Mouse (Mus musculus) lung, embryonic 15.5 days (tissue): ENCODE measurements around the gene Adgrg5. TPM values are rescaled to one million over a fixed set of nuclear protein-coding genes. Genes with fewer than 3 reads are reported as not detected.

Experiments used
- ATAC-seq: fragments of 200-750 bp; cut with Nextera tagmentation; 2 replicates; pipeline ENCODE4 v1.8.0; 2017; ENCODE audit warnings: moderate number of reproducible peaks, borderline replicate concordance; ENCODE audit not compliant: low FRiP score, low TSS enrichment; ENCODE audit errors: extremely low read depth
- H3K27ac ChIP-seq: fragments of 300-500 bp; sonication (generic); 2 replicates; pipeline ENCODE4 v1.5.1; 2015; ENCODE audit warnings: moderate library complexity, mild to moderate bottlenecking, inconsistent platforms
- H3K27me3 ChIP-seq: fragments of 300-500 bp; sonication (generic); 2 replicates; pipeline ENCODE4 v1.6.1; 2015; ENCODE audit warnings: inconsistent platforms
- H3K36me3 ChIP-seq: fragments of 300-500 bp; sonication (generic); 2 replicates; pipeline ENCODE4 v1.6.1; 2015; ENCODE audit warnings: inconsistent platforms
- H3K4me1 ChIP-seq: fragments of 300-500 bp; sonication (generic); 2 replicates; pipeline ENCODE4 v1.6.1; 2015; ENCODE audit warnings: inconsistent platforms
- H3K4me2 ChIP-seq: fragments of 300-500 bp; sonication (generic); 2 replicates; pipeline ENCODE4 v1.6.1; 2015; ENCODE audit warnings: inconsistent platforms, mild to moderate bottlenecking, moderate library complexity
- H3K4me3 ChIP-seq: fragments of 300-500 bp; sonication (generic); 2 replicates; pipeline ENCODE4 v1.5.1; 2015; ENCODE audit warnings: mild to moderate bottlenecking, inconsistent platforms
- H3K9ac ChIP-seq: fragments of 300-500 bp; sonication (generic); 2 replicates; pipeline ENCODE4 v1.6.1; 2015; ENCODE audit warnings: inconsistent platforms
- H3K9me3 ChIP-seq: fragments of 300-500 bp; sonication (generic); 2 replicates; pipeline ENCODE4 v1.6.1; 2016; ENCODE audit warnings: inconsistent platforms
- WGBS: fragments of 180-500 bp; shearing (Covaris S2); methylation state at CpG from one replicate; pipeline ENCODE4 v1.1.7; 2015; 5-methylcytosine and 5-hydroxymethylcytosine counted together
- polyA plus RNA-seq: library from polyadenylated mRNA; unstranded; fragments of >200 nt; fragmentation: Nextera tagmentation; extraction: Ambion mirVana; gene quantifications from 2 replicates; pipeline ENCODE4 v1.2.1, GENCODE M21; 2015

Adgrg5 gene
- polyA plus RNA-seq, 1 experiment from 2014 or later, result 0.36 TPM

- Histone ChIP-seq H3K36me3 (no peaks in the 10 kb centered on the region), H3K4me3 (no peak overlapping the region), H3K27ac (no peak overlapping the region), H3K9me3 (no peaks in the 10 kb centered on the region), H3K4me1 (peaks cover 58% of the 10 kb centered on the region), H3K27me3 (no peaks in the 10 kb centered on the region), H3K9ac (no peak overlapping the region), H3K4me2 (no peak overlapping the region)
- 57% methylated on average over 7 of the region's 7 CpGs for WGBS
- ATAC-seq, result no peak
These were observed 64.1 kb downstream of the Adgrg5 start for GRCm38 (mm10) chr8:94987553-94987952.

GRCm38 (mm10) chr8:94988619-94989018, 65.1 kb downstream of the Adgrg5 start:
- Histone ChIP-seq H3K4me3 (no peak overlapping the region), H3K4me2 (no peak overlapping the region), H3K36me3 (no peaks in the 10 kb centered on the region), H3K9ac (no peak overlapping the region), H3K27me3 (no peaks in the 10 kb centered on the region), H3K4me1 (peaks cover 59% of the 10 kb centered on the region), H3K9me3 (no peaks in the 10 kb centered on the region), H3K27ac (no peak overlapping the region)
- WGBS, result 58% methylated on average over 6 of the region's 6 CpGs
- ATAC-seq, result no peak

- H3K4me1 ChIP-seq, result peaks cover 59% of the 10 kb centered on the region
- no peaks in the 10 kb centered on the region for H3K9me3 ChIP-seq
- H3K9ac ChIP-seq, result no peak overlapping the region
- H3K4me3 ChIP-seq, result no peak overlapping the region
- ATAC-seq, result no peak
- no peaks in the 10 kb centered on the region for H3K27me3 ChIP-seq
- H3K36me3 ChIP-seq, result no peaks in the 10 kb centered on the region
- H3K27ac ChIP-seq, result no peak overlapping the region
- WGBS, result 73% methylated on average over 4 of the region's 4 CpGs
- H3K4me2 ChIP-seq, result no peak overlapping the region
These were observed 66.2 kb downstream of the Adgrg5 start for GRCm38 (mm10) chr8:94989711-94990110.

- no peak for ATAC-seq
- Histone ChIP-seq H3K4me2 (no peak overlapping the region), H3K27ac (peak overlapping the region; percentile 13; the same call in 1 of the 2 replicates), H3K36me3 (no peaks in the 10 kb centered on the region), H3K9ac (no peak overlapping the region), H3K9me3 (no peaks in the 10 kb centered on the region), H3K4me3 (no peak overlapping the region), H3K27me3 (no peaks in the 10 kb centered on the region), H3K4me1 (peaks cover 53% of the 10 kb centered on the region)
- WGBS, result 41% methylated on average over 11 of the region's 11 CpGs
These were observed 67.3 kb downstream of the Adgrg5 start for GRCm38 (mm10) chr8:94990598-94991453.

GRCm38 (mm10) chr8:94991454-94991994, 68.0 kb downstream of the Adgrg5 start:
- Histone ChIP-seq H3K27me3 (no peaks in the 10 kb centered on the region), H3K36me3 (no peaks in the 10 kb centered on the region), H3K9ac (no peak overlapping the region), H3K4me2 (no peak overlapping the region), H3K4me3 (no peak overlapping the region), H3K9me3 (no peaks in the 10 kb centered on the region), H3K4me1 (peaks cover 50% of the 10 kb centered on the region), H3K27ac (peak overlapping the region; percentile 82; the same call in 1 of the 2 replicates)
- 70% methylated on average over 9 of the region's 9 CpGs for WGBS
- no peak for ATAC-seq

GRCm38 (mm10) chr8:94992010-94992409, 68.5 kb downstream of the Adgrg5 start:
- no peaks in the 10 kb centered on the region for H3K9me3 ChIP-seq
- no peaks in the 10 kb centered on the region for H3K27me3 ChIP-seq
- H3K4me2 ChIP-seq, result no peak overlapping the region
- no peaks in the 10 kb centered on the region for H3K36me3 ChIP-seq
- ATAC-seq, result no peak
- peaks cover 45% of the 10 kb centered on the region for H3K4me1 ChIP-seq
- H3K4me3 ChIP-seq, result no peak overlapping the region
- WGBS, result 80% methylated on average over 4 of the region's 4 CpGs
- H3K27ac ChIP-seq, result peak overlapping the region; percentile 82
- H3K9ac ChIP-seq, result no peak overlapping the region

- ATAC-seq, result 0 out of 2 replicates have a peak, but pooled peaks have one; percentile 17
- Histone ChIP-seq H3K27ac (peak overlapping the region; percentile 82), H3K36me3 (no peaks in the 10 kb centered on the region), H3K4me2 (no peak overlapping the region), H3K27me3 (no peaks in the 10 kb centered on the region), H3K9ac (no peak overlapping the region), H3K4me1 (peaks cover 45% of the 10 kb centered on the region), H3K4me3 (no peak overlapping the region), H3K9me3 (no peaks in the 10 kb centered on the region)
- WGBS, result 53% methylated on average over 5 of the region's 5 CpGs
These were observed 69.0 kb downstream of the Adgrg5 start for GRCm38 (mm10) chr8:94992534-94992933.

Other genes starting within 250 kb of the Adgrg5 start
- 3.5 and 3.6 TPM in 2 replicates for gene Pllp, start 227.4 kb upstream of the Adgrg5 start, polyA plus RNA-seq
- gene Ccl22, start 178.1 kb upstream of the Adgrg5 start, polyA plus RNA-seq, result 0.06 TPM in 2 replicates
- 6.2 and 8.3 TPM in 2 replicates for gene Cx3cl1, start 151.7 kb upstream of the Adgrg5 start, polyA plus RNA-seq
- gene Ccl17, start 113.2 kb upstream of the Adgrg5 start, polyA plus RNA-seq, result 0.32 TPM in 1 of 2 replicates, not detected in the other
- gene Coq9, start 85.4 kb upstream of the Adgrg5 start, polyA plus RNA-seq, result 63.0 and 68.0 TPM in 2 replicates
- gene Ciapin1, start 85.3 kb upstream of the Adgrg5 start, polyA plus RNA-seq, result 104 and 105 TPM in 2 replicates
- gene Polr2c, start 66.2 kb upstream of the Adgrg5 start, polyA plus RNA-seq, result 161 and 164 TPM in 2 replicates
- gene Dok4, start 47.4 kb upstream of the Adgrg5 start, polyA plus RNA-seq, result 40.4 and 45.7 TPM in 2 replicates
- 28.7 and 29.3 TPM in 2 replicates for gene Ccdc102a, start 5.6 kb upstream of the Adgrg5 start, polyA plus RNA-seq
- gene Adgrg1, start 51.1 kb downstream of the Adgrg5 start, polyA plus RNA-seq, result 35.4 and 35.6 TPM in 2 replicates
- 4.3 and 5.2 TPM in 2 replicates for gene Adgrg3, start 94.0 kb downstream of the Adgrg5 start, polyA plus RNA-seq
- 0.61 and 0.83 TPM in 2 replicates for gene Drc7, start 131.4 kb downstream of the Adgrg5 start, polyA plus RNA-seq
- 19.4 and 22.6 TPM in 2 replicates for gene Katnb1, start 157.5 kb downstream of the Adgrg5 start, polyA plus RNA-seq